Mouse (Mus musculus): ENCODE measurements around the gene Tcf25.
"Not testable (repeated sequence)": the region's sequence is repeated elsewhere in the genome, so short reads cannot be mapped to it uniquely, and the experiment has no call there.

Gene Tcf25

GRCm38 (mm10) chr8:123430936-123431335 is 57.4 kb downstream of the Tcf25 start:
- not testable (repeated sequence) for DNase-seq (ENCODE audit: low read depth)

DNA sequence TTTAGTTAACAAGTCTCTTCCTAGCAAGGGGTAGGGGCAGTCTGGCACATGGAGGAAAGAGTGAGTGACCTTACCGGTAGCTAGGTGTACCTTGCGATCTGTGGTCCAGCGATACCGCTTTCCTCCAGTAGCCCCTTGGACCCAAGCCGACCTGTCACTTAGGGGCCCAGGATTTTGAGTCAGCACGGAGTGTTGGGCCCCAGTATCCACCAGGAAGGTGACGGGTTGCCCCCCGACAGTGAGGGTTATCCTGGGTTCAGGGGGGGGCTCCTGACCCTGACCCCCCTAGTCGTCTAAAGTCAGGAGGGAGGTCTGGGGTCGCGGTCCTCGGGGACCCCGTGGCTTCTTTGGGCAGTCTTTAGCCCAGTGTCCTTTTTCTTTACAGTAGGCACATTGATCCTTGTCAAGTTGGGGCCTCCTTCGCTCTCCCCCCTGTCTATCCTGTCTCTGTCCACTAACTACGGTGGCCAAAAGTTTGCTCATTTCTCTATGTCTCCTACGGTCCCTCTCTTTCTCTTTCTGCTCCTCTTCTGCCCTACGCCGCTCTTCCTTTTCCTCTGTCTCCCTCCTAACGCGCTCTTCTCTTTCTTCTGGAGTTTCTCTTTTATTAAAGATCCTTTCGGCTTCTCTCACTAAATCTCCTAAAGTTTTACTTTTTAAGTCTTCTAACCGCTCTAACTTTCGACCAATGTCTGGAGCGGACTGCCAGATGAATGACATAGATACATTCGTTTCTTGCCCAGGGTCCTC is 58.2 kb downstream of the Tcf25 start:
- no peak for DNase-seq (ENCODE audit: low read depth)

DNA sequence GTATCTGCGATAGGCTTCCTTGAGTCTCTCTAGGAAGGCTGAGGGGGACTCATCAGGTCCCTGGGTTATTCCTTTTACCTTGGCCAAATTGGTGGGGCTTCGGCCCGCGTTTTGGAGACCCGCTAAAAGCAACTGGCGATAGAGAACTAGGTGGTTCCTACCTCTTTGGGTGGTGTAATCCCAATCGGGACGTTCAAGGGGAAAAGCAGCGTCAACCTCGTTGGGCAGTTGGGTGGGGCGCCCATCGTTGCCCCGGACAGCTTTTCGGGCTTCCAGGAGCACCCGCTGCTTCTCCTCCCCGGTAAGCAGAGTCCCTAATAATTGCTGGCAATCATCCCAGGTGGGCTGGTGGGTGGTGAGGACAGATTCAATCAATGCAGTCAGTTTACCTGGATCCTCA is 58.8 kb downstream of the Tcf25 start:
- DNase-seq (ENCODE audit: low read depth), result no peak

- DNase-seq (ENCODE audit: low read depth), result not testable (repeated sequence)
These were observed 59.9 kb downstream of the Tcf25 start for GRCm38 (mm10) chr8:123433241-123433974.

DNA sequence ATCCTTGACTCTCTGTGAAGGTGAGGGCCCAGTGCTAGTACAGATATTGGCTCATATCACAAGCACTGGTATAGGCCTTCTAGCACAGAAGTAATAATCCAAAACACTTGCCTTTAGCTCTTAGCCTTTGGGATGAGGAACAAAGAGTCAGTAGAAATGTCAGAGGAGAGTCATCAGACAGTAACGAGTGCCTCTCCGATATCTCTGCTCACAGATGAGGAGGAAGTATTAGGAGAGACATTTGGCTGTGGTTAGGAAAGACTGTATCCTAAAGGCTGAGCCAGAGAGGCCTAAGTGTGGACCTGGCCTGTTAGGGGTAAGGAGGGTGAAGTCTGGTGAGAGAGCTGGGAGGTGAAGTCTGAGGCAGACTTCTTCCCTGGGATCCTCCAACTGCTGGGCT is 68.2 kb downstream of the Tcf25 start:
- no peak for DNase-seq (ENCODE audit: low read depth)

- DNase-seq (ENCODE audit: low read depth), result no peak
These were observed 68.8 kb downstream of the Tcf25 start for GRCm38 (mm10) chr8:123442351-123442750.

GRCm38 (mm10) chr8:123442871-123443575 is 69.5 kb downstream of the Tcf25 start:
- peak; percentile 96 for DNase-seq (ENCODE audit: low read depth)

DNA sequence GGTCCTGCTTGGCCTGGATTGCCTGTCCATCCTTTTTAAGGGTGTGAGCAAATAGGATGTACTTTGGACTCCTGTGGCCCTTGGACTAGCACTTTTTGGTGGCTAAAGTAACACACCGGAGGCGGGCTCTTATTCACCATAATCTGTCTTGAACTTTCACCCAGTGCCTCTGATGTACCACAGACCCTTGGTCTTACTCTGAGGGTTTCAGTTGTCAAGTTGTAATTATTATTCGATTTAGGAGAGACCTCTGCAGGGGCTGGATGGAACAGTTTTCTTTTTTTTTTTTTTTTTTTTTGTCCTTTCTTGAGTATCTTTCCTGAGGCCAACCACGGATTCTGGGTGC is 70.0 kb downstream of the Tcf25 start:
- no peak for DNase-seq (ENCODE audit: low read depth)

DNA sequence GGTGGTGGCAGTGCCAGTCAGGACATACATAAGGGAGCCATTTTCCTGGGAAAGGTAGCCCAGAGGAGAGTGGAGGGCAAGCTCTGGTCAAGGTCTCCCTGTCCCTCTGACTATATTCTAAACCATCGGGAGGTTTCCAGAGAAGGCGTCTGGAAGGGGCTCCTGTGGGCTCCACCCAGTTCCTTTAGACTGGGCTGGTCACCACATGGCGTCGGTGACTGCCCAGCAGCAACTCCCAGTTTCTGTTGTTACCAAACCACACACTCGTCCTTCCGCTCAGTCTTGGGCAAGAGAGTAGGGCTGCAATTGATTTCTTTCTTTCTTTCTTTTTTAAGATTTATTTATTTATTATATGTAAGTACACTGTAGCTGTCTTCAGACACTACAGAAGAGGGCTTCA is 70.6 kb downstream of the Tcf25 start:
- DNase-seq (ENCODE audit: low read depth), result no peak

DNA sequence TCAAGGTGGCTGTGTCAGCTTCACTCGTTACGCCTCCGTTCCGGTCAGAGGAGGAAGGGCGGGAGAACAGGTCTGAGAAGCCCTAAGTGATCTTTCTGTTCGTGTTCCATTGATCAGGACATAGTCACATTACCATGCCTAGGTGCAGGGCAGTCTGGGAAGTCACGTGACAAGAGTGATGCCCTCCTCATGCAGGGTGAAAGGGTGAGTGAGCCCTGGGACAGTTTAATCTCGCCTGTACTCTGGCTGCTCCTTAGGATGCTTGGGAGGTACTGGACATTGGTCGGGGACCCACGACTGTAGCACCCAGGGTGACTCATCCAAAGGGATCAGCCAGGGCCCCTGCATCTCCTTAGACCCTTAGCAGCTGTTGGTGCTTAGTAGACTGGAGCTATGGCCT is 72.4 kb downstream of the Tcf25 start:
- no peak for DNase-seq (ENCODE audit: low read depth)

DNA sequence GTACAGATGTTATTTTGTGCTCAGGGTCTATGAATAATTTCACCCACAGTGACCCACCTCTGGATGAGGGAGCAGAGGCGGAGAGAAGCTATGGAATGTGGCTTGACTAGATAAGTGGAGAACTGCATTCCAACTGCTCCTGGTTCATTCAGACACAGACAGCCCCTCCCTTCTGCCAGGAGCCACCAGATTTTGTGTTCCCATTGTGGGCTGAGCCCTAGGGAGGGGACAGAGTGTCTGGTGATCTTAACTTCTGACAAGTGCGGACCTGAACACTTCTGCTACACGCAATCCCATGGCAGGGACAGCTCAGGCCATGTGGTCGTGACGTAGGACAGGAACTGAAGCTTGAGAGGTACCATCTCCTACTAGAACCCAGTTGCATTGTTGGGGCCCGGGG is 73.2 kb downstream of the Tcf25 start:
- DNase-seq (ENCODE audit: low read depth), result no peak

GRCm38 (mm10) chr8:123450783-123451182 is 77.2 kb downstream of the Tcf25 start:
- DNase-seq (ENCODE audit: low read depth), result no peak

DNA sequence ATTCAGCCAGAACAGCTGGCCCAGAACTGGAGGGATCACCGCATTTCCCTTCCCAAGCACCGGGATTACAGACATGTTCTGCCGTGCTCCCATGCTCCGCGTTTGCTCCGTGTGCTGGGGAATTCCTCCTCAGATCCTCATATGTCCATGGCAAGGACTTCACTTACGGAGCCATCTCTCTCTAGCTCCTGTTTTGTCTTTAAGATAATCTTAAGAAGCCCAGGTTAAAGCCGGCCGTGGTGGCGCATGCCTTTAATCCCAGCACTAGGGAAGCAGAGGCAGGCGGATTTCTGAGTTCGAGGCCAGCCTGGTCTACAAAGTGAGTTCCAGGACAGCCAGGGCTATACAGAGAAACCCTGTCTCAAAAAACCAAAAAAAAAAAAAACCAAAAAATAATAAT is 78.2 kb downstream of the Tcf25 start:
- DNase-seq (ENCODE audit: low read depth), result not testable (repeated sequence)

DNA sequence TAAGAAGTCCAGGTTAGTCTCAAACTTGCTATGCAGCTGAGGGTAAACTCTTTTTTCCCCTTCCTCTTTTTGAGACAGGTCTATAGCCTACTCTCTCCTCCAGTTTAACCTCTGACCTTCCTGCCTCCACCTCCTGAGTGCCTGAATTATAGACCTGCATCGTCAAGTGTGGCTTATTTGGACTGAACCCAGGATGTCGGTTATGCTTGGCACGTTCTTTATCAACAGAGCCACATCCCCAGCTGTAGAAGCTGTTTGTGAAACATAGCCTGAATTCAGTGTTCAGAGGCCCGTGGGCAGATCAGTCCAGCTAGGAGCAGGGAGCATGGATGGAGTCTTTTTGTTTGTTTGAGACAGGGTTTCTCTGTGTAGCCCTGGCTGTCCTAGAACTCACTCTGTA is 78.6 kb downstream of the Tcf25 start:
- DNase-seq (ENCODE audit: low read depth), result no peak

DNA sequence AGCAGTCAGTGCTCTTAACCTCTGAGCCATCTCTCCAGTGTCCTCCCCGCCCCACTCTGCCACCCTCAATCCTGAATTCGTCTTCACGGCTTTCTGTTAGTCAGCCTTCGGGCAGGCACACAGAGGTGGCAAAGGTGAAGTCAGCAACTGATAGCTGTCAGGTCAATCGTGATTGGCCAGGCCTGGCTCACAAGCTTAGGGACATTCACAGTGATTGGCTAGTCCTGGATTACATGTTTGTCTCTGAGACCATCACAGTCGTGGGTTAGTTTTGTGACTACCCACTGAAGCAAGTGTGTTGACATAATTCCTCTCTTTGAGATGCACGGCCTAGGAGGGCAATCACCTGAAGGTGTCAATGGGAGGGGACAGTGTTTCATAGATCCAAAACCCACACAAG is 79.7 kb downstream of the Tcf25 start:
- no peak for DNase-seq (ENCODE audit: low read depth)

Data from NIH3T3 (cell line).